Mouse (Mus musculus): ENCODE results near the gene Hsd17b12. TPM values are rescaled to one million over a fixed set of nuclear protein-coding genes. Genes with fewer than 3 reads are reported as not detected.
A peak's percentile ranks its signal among the peaks of the same experiment; 100 is the strongest.

Gene Hsd17b12
- polyA plus RNA-seq, 1 experiment = 97.4 TPM

DNA sequence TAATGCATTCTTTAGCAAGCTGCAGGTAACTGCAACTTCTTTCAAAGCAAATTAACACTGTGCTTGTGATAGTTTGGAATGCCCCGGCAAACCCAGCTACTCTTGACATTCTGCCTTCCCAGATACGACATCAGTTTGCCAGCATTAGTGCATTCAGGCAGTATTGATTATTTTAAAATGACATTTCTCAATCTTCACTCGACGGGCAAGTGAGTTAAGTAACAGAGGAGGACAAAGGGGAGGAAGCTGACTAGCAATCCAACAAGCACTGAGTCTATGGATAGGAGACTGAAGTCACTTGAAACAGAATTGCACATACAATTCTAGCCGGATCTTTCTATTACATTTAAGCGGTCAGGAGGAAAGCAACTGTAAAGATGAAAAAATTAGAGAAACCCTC, 19.5 kb upstream of the Hsd17b12 start:
- Histone ChIP-seq H3K79me3 (ENCODE audit: low read depth) (peaks cover 17% of the 10 kb centered on the region), H3K4me3 (ENCODE audit: insufficient read depth, poor library complexity, severe bottlenecking) (no peak overlapping the region), H3K36me3 (ENCODE audit: control insufficient read depth, insufficient read depth) (no peaks in the 10 kb centered on the region), H3ac (ENCODE audit: control insufficient read depth, insufficient read length, low read depth) (no peak overlapping the region), H3K27me3 (ENCODE audit: control insufficient read depth, insufficient read depth, insufficient read length) (no peaks in the 10 kb centered on the region), H3K79me2 (ENCODE audit: control insufficient read depth, insufficient read depth) (peaks cover 27% of the 10 kb centered on the region)
- TF ChIP-seq MYOD1 (IDR thresholded peaks at IDR 0.05; ENCODE audit: control insufficient read depth, insufficient read length, low read depth) (no peak), CEBPB (IDR thresholded peaks at IDR 0.05; ENCODE audit: low read depth) (no peak), USF1 (IDR thresholded peaks at IDR 0.05; ENCODE audit: low read depth) (no peak), FOSL1 (IDR thresholded peaks at IDR 0.05; ENCODE audit: insufficient read depth, low read length, poor library complexity, severe bottlenecking) (no peak), CTCF (IDR thresholded peaks at IDR 0.05; ENCODE audit: control insufficient read depth, insufficient read depth, insufficient read length) (no peak), MYOG (IDR thresholded peaks at IDR 0.05; ENCODE audit: control insufficient read depth, extremely low read depth, insufficient read length) (no peak), MAX (IDR thresholded peaks at IDR 0.05) (no peak)

DNA sequence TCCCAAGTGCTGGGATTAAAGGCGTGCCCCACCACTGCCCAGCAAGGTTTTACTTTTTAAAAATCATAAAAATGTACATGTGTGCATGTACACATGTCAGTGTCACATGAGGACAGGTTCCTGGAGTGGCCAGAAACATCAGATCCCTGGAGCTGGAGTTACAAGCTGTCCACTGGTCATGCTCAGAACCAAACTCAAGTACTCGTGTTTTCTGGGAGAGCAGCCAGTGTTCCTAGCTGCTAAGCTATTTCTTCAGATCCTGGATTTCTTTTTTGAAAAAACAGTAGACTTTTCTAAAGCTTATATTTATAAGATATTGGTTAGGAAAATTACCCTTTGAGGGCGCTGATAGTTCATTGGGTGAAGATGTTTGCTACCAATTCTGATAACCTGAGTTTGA, 18.6 kb upstream of the Hsd17b12 start:
- peaks cover 27% of the 10 kb centered on the region for H3K79me2 ChIP-seq (ENCODE audit: control insufficient read depth, insufficient read depth)
- peaks cover 17% of the 10 kb centered on the region for H3K79me3 ChIP-seq (ENCODE audit: low read depth)
- TF ChIP-seq MYOD1 (IDR thresholded peaks at IDR 0.05; ENCODE audit: control insufficient read depth, insufficient read length, low read depth) (no peak), CEBPB (IDR thresholded peaks at IDR 0.05; ENCODE audit: low read depth) (no peak), CTCF (IDR thresholded peaks at IDR 0.05; ENCODE audit: control insufficient read depth, insufficient read depth, insufficient read length) (no peak), FOSL1 (IDR thresholded peaks at IDR 0.05; ENCODE audit: insufficient read depth, low read length, poor library complexity, severe bottlenecking) (no peak)
- no peaks in the 10 kb centered on the region for H3K27me3 ChIP-seq (ENCODE audit: control insufficient read depth, insufficient read depth, insufficient read length)
- no peak overlapping the region for H3K4me3 ChIP-seq (ENCODE audit: insufficient read depth, poor library complexity, severe bottlenecking)
- no peak overlapping the region for H3ac ChIP-seq (ENCODE audit: control insufficient read depth, insufficient read length, low read depth)
- no peaks in the 10 kb centered on the region for H3K36me3 ChIP-seq (ENCODE audit: control insufficient read depth, insufficient read depth)

DNA sequence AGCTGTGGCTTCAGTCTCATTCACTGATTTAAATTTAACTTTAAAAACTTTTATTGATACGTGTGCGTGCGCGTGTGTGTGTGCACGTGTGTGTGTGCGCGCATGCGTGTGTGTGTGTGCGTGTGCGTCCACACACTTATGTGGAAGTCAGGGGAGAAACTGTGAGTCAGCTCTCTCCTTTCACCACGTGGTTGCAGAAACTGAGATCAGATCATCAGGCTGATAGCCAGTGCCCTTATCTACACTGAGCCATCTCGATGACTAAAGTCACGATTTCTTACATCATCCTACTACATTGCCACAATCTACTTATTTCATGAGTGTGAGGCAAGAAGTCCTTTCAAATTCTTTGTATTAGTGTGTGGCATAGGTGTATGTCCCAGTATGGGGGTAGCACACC, 15.8 kb upstream of the Hsd17b12 start:
- TF ChIP-seq FOSL1 (IDR thresholded peaks at IDR 0.05; ENCODE audit: insufficient read depth, low read length, poor library complexity, severe bottlenecking) (no peak), CEBPB (IDR thresholded peaks at IDR 0.05; ENCODE audit: low read depth) (no peak), MYOD1 (IDR thresholded peaks at IDR 0.05; ENCODE audit: control insufficient read depth, insufficient read length, low read depth) (no peak), USF1 (IDR thresholded peaks at IDR 0.05; ENCODE audit: low read depth) (no peak), CTCF (IDR thresholded peaks at IDR 0.05; ENCODE audit: control insufficient read depth, insufficient read depth, insufficient read length) (no peak), MYOG (IDR thresholded peaks at IDR 0.05; ENCODE audit: control insufficient read depth, extremely low read depth, insufficient read length) (no peak), MAX (IDR thresholded peaks at IDR 0.05) (no peak)

DNA sequence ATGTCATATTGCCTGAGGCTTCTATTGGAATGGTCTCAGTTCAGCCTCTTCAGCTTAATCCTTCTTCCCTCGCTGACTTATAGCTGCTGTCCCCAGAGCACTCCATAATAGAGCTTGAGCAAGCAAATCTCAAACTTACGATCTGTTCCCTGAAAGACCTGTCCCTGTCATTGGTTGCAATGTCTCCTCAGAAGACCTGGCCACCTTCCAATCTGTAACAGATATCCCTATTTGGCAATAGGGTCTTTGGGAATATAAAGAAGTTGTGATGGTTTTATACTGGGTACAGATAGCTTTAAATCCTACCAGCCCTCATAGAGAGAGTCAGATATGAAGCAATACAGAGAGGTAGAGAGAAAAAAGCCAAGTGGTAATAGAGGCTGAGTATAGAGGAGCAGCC, 5.4 kb upstream of the Hsd17b12 start:
- Histone ChIP-seq H3K36me3 (ENCODE audit: control insufficient read depth, insufficient read depth) (no peaks in the 10 kb centered on the region), H3K79me3 (ENCODE audit: low read depth) (no peaks in the 10 kb centered on the region), H3K4me3 (ENCODE audit: insufficient read depth, poor library complexity, severe bottlenecking) (no peak overlapping the region), H3K79me2 (ENCODE audit: control insufficient read depth, insufficient read depth) (no peaks in the 10 kb centered on the region), H3K27me3 (ENCODE audit: control insufficient read depth, insufficient read depth, insufficient read length) (peaks cover 19% of the 10 kb centered on the region), H3ac (ENCODE audit: control insufficient read depth, insufficient read length, low read depth) (no peak overlapping the region)
- TF ChIP-seq MYOG (IDR thresholded peaks at IDR 0.05; ENCODE audit: control insufficient read depth, extremely low read depth, insufficient read length) = no peak
- no peak for TF ChIP-seq USF1 (IDR thresholded peaks at IDR 0.05; ENCODE audit: low read depth)
- no peak for TF ChIP-seq MAX (IDR thresholded peaks at IDR 0.05)
- no peak for TF ChIP-seq CEBPB (IDR thresholded peaks at IDR 0.05; ENCODE audit: low read depth)

More for the DNA sequence above, 15.8 kb upstream of the Hsd17b12 start:
- Histone ChIP-seq H3K79me2 (ENCODE audit: control insufficient read depth, insufficient read depth) (peaks cover 25% of the 10 kb centered on the region), H3K36me3 (ENCODE audit: control insufficient read depth, insufficient read depth) (no peaks in the 10 kb centered on the region), H3ac (ENCODE audit: control insufficient read depth, insufficient read length, low read depth) (no peak overlapping the region), H3K27me3 (ENCODE audit: control insufficient read depth, insufficient read depth, insufficient read length) (no peaks in the 10 kb centered on the region), H3K79me3 (ENCODE audit: low read depth) (peaks cover 16% of the 10 kb centered on the region), H3K4me3 (ENCODE audit: insufficient read depth, poor library complexity, severe bottlenecking) (no peak overlapping the region)

DNA sequence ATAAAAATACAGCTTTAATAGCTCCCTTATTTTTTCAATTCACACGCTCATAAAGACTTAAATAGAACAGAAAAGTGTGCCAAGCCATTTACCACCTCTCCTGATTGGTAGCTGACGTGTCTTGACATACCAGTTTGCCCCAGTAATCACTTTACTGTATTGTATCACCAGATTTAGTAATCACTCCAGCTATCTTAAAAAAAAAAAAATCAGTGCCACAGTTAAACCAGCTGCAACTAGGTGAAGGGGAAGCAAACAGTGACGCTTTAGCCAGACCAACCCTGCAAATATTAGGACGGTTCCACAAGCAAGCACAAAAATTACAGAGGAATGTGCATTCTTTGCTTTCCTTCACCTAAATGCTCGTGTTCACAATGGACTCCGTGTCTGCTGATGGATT, 4.4 kb upstream of the Hsd17b12 start:
- Histone ChIP-seq H3ac (ENCODE audit: control insufficient read depth, insufficient read length, low read depth) (no peak overlapping the region), H3K36me3 (ENCODE audit: control insufficient read depth, insufficient read depth) (no peaks in the 10 kb centered on the region), H3K4me3 (ENCODE audit: insufficient read depth, poor library complexity, severe bottlenecking) (no peak overlapping the region), H3K79me3 (ENCODE audit: low read depth) (peaks cover 4% of the 10 kb centered on the region), H3K79me2 (ENCODE audit: control insufficient read depth, insufficient read depth) (peaks cover 6% of the 10 kb centered on the region), H3K27me3 (ENCODE audit: control insufficient read depth, insufficient read depth, insufficient read length) (peaks cover 10% of the 10 kb centered on the region)
- no peak for TF ChIP-seq MYOG (IDR thresholded peaks at IDR 0.05; ENCODE audit: control insufficient read depth, extremely low read depth, insufficient read length)
- no peak for TF ChIP-seq USF1 (IDR thresholded peaks at IDR 0.05; ENCODE audit: low read depth)
- no peak for TF ChIP-seq CTCF (IDR thresholded peaks at IDR 0.05; ENCODE audit: control insufficient read depth, insufficient read depth, insufficient read length)
- no peak for TF ChIP-seq MAX (IDR thresholded peaks at IDR 0.05)
- no peak for TF ChIP-seq CEBPB (IDR thresholded peaks at IDR 0.05; ENCODE audit: low read depth)

DNA sequence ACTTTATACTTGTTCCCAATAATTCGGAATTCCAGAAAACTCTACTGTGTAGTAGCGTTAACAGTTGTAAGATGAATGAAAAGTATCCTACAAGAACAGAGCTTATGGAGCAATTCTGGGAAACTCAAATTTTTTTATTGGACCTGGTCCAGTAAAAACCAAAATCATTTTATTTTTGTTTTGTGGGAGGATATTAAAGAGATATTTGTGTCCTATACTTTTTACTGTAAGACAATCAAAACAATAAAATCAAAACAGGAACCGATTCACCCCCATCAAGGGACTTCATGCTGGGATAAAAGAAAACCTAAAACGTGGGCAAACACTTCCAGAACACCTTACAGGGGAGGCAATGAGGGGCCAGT, 738 bp upstream of the Hsd17b12 start:
- TF ChIP-seq MYOG (IDR thresholded peaks at IDR 0.05; ENCODE audit: control insufficient read depth, extremely low read depth, insufficient read length) (no peak), CEBPB (IDR thresholded peaks at IDR 0.05; ENCODE audit: low read depth) (no peak), FOSL1 (IDR thresholded peaks at IDR 0.05; ENCODE audit: insufficient read depth, low read length, poor library complexity, severe bottlenecking) (no peak), CTCF (IDR thresholded peaks at IDR 0.05; ENCODE audit: control insufficient read depth, insufficient read depth, insufficient read length) (no peak), MAX (IDR thresholded peaks at IDR 0.05) (no peak), MYOD1 (IDR thresholded peaks at IDR 0.05; ENCODE audit: control insufficient read depth, insufficient read length, low read depth) (no peak), USF1 (IDR thresholded peaks at IDR 0.05; ENCODE audit: low read depth) (no peak)
- Histone ChIP-seq H3K27me3 (ENCODE audit: control insufficient read depth, insufficient read depth, insufficient read length) (peaks cover 3% of the 10 kb centered on the region), H3ac (ENCODE audit: control insufficient read depth, insufficient read length, low read depth) (no peak overlapping the region), H3K4me3 (ENCODE audit: insufficient read depth, poor library complexity, severe bottlenecking) (peak overlapping the region; percentile 16), H3K36me3 (ENCODE audit: control insufficient read depth, insufficient read depth) (peaks cover 7% of the 10 kb centered on the region), H3K79me2 (ENCODE audit: control insufficient read depth, insufficient read depth) (peaks cover 42% of the 10 kb centered on the region), H3K79me3 (ENCODE audit: low read depth) (peaks cover 40% of the 10 kb centered on the region)
